Mouse (Mus musculus) B cell, adult 2 months (primary cell): ENCODE measurements around the gene Tgfbr3.

Source experiments
- DNase-seq, 2 experiments: peaks; one replicate each; pipeline ENCODE4 v3.0.0; 2022

The Tgfbr3 gene

DNA sequence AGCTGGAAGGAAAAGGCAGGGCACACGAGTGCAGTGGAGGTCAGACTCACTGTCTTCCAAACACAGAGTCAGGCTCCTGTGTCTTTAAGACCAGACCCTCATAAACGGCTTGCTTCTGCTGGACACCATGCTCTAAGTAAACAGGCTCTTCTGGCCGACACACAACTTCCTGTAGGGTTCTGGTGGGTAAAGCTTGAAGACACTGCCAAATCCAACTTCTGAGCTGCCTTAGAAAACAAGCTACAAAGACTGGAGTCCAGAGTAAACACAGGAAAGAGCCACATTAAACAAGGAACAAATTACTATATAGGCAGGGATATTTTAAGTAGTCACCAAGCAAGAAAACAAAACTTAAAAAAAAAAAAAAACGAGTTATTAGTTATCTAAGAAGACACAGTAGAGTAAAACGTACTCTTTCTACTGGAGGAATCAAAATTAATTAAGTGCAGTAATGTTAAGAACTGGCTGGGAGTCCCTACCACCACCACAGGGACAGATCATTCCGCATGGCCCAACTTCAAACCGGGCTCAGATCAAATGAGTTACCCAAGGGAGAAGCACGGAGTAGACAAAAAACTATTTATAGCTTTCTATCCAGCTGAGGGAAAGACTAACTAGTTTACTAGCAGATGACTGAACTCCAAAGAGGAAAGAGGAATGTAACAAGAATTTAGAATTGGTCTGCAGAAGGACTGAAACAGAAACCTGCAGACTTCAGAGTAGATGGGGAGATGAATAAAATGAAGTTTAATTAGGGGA is 86.4 kb downstream of the Tgfbr3 start:
- DNase-seq = no peak

DNA sequence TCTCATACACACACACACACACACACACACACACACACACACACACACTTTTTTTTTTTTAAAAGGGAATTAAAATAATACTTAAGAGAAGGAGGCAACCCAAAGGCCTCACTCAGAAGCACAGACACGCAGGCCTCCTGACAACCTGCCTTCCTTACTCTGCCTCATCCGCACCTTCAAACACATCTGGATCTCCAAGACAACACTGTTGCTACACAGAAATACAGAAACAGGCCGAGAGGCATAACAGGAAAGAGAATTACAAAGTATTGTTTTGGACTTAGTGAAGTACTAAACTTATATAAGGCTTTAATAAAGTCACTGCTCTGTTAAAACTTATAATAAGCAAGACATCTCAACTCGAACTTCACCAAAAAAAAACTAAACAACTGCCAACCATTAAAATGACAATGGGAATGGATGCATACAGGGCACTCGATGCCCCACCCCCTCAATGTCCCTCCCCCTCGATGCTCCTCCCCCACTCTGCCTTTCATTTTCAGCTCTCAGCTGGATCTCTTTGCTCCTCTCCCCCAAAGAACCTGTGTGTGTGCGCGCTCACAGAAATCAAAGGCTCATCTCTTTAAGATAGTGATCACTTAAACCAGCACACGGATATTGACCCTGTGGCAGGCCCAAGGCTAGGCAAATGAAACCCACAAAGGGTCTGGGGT is 87.8 kb downstream of the Tgfbr3 start:
- no peak for DNase-seq

DNA sequence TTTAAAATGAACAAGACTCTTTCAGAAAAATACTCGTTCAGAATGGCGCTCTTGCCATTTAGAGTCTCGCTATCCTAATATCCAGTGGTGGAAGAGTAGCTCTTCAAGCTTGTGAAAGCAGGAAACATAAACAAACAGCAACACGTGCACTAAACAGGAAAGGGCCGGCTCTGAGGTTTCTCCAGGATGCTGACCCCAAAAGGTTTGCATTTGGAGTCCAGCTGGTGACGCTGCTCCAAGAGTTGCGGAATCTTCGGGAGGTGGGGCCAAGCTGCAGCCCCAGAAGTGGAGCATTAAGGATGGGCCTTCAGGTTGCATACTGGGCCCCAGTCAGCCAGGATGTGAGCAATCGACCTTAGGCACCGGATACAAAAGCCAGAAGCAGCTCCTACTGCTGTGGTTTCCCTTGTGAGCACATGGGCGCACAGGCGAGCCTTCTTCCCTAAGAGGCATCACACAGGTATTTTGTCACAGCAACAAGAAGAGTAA is 88.5 kb downstream of the Tgfbr3 start:
- DNase-seq = no peak

DNA sequence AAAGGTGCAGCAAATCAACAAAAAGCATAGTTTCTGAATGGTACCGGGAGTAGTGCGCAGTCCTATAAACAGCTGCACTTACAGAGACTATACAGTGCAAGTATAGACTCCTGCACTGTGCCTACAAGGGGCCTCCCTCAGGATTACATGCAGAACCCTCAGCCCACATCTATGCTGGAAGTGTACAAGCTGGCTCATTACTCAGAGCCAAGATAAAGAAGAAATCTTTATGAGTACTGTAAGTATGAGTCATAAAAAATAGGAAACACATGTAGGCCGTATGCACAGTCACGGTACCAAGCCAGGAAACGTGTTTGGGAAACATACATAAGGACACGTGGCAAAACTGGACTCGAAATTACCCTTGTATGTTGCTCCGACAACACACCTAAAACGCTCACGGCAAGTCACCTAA is 89.2 kb downstream of the Tgfbr3 start:
- no peak for DNase-seq

DNA sequence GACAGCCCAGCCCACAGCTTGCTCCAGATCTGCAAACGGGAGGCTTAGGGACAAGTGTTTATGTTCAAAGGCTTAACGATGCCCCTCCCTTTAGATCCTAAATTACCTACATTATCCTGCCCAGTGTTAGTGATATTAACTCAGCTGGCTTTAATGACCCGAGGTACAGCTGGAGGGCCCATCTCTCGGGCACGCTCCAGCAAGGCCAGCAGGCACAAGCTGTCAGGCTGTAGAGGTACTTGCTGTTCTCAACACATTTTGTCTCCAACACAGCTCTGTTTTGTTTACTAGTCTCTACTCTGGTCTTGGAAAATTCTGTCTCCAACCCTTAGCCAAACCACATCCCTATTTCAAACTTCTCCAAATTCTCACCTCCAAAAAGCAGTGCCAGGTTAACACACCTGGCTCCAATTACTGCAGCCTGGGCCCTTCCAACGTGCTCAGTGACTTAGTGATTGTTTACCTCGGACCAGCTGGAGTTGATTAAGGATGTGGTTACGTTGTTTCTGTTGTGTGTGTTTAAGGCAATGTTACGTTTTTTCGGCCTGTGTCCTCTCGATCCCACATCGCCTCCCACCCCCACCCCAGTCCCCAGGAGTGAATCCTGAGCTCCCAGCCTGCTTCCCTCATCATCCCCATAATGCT is 93.6 kb downstream of the Tgfbr3 start:
- DNase-seq = no peak

- DNase-seq = no peak
These were observed 96.3 kb downstream of the Tgfbr3 start for GRCm38 (mm10) chr5:107193160-107193559.

DNA sequence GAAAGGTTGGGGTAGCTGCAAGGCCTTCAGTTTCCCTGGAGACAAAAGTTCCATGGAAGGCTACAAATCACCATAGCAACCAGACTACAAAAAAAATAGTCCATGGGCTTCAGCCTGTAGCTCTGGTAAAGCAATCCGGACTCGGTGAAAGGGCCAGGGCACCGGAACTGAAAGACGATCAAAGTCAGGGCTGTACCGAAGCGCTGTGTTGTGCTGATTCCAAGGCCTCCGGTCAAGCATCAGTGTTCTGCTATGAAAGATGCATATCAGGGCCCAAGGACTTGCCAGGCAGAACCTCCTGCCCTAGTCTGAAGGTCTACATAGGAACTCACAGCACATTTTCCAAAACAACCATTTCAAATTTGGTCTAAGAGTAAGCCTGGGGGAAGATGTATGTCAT is 97.1 kb downstream of the Tgfbr3 start:
- DNase-seq = no peak

DNA sequence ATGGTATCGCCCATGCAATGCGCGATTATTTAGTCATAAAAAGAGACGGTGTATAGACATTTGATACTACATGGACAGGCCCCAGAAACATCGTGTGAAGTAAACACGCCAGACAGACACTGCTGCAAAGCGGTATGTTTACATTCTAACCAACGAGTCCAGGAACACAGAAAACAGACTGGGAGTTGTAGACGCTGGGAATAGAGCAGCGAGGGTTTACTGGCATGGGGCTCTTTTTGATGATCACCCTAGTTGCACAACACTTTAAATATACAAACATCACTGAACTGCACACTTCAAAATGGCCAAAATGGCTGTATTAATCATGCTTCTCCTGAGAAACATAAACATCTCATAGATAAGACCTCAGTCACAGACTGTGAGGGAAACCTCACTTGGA is 100.9 kb downstream of the Tgfbr3 start:
- DNase-seq = no peak

DNA sequence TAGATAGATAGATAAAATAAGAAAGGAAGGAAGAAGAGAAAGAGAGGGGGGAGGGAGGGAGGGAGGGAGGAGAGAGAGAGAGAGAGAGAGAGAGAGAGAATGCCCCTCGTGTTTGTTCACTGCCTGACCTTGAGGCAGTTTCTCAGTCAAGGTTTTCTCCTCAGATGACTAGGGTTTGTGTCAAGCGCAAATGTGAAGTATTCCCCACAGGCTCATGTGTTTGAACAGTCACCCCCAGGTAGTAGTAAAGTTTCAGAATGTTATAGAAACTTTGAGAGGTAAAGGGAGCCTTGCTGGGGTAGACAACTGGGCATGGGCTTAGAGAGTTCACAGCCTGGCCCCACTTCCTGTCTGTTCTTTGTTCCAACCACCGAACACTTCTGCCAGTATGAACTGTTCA is 103.2 kb downstream of the Tgfbr3 start:
- no peak for DNase-seq

GRCm38 (mm10) chr5:107184158-107184883 is 105.1 kb downstream of the Tgfbr3 start:
- DNase-seq = no peak

- DNase-seq = no peak
These were observed 105.9 kb downstream of the Tgfbr3 start for GRCm38 (mm10) chr5:107183537-107183936.

GRCm38 (mm10) chr5:107182721-107183120 is 106.7 kb downstream of the Tgfbr3 start:
- no peak for DNase-seq

DNA sequence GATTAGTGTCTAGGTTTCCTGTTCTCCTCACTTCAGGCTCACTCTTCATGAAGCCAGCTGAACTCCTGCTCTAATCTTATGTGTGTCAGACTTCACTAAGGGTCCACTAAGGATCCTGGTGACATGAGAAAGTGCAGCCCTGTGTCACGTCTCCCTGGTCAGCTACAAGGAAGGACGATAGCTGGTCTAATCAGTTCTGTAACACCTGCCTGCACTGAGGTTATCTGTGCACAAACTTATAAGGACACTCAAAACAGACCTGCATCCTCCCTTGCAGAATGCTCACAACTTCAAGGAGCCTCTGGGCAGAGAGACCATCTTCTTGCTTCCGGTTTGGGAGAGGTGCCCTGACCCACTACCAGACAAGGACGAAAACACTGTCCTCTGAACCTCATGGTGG is 107.6 kb downstream of the Tgfbr3 start:
- no peak for DNase-seq

DNA sequence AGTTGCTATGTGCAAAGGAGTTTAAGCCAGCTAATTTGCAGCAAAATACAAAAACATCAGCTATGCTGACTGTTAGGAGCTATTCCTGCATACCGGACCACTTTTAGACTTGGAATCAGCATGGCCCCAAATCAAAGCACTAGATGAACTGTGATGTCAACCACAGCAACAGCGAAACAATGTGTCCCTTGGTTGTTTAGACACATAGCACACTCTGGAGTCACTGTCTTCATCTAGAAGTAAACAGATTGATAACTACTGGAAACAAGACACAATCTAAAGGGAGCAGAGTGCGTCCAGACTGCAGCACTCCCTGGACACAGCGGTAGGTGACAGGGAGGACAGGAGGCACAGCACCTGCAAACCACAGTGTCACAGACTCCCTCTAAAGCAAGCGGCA is 110.2 kb downstream of the Tgfbr3 start:
- no peak for DNase-seq

GRCm38 (mm10) chr5:107177791-107178190 is 111.6 kb downstream of the Tgfbr3 start:
- no peak for DNase-seq

DNA sequence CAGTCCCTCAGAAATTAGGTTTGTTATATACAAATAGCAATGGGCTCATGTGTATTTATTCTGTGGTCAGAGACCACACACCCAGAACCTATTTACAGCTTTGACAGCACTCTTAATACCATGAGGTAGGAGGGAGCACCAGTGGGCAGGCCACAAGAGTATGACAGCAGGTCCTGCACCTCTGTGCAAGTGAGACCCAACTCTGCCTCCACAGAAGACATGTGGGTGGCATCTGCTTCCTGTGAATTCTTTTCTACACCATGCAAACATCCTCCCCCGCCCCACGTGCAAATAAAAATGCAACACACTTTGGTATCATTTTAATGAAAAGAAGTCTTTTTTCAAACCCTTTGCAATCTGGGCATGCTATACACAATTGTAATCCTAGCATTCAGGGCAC is 112.2 kb downstream of the Tgfbr3 start:
- no peak for DNase-seq

DNA sequence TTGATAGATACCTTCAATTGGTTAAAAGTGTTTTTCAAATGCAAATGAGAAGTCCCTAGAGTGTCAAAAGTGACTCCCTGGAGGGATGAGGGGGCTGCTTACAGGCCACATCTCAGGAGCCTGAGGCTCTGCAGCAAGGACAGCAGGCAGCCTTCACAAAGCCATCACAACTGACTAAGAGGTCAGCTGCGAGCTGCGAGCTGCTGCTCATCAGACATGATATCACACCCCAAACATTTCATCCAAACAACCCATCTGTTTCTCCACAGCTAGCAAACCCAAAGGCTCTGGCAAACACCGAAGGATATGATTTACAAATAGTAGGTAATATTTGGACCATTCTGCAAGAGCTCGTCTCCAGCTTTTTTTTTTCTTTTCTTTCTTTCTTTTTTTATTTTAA is 112.6 kb downstream of the Tgfbr3 start:
- no peak for DNase-seq

DNA sequence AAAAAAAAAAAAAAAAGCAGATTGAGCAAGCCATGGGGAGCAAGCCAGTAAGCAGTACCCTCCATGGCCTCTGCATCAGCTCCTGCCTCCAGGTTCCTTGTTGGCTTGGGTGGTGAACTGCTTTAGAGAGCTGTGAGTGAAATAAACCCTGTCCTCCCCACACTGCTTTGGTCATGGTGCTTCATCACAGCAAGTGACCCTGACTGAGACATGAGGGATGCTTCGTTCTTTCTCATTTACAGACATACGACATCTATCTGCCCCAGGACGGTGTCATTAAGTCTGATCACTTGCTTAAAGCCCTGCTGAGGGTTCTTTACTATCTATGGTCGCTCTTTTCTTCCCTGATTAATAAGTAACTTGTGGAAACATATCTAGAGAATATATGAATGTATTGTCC is 113.2 kb downstream of the Tgfbr3 start:
- DNase-seq = no peak

DNA sequence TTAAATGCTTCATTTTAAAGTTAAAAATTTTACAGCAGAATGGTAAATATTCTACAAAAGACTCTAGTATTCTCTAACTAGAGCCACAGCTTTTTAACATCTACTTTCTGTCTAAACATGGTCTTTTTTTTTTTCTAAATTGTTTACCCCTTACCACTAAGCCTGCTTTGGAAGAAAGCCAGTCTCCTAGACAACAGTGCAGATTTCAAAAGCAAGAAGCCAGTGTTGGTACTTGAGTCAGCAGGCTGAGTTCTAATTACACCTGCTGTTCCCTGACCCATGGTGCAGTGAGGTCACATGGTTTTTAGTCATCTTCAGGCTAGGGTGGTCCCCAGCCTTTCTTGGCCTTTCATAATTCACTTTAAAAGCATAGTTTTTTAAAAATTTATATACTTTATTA is 115.2 kb downstream of the Tgfbr3 start:
- no peak for DNase-seq

- DNase-seq = no peak
These were observed 115.9 kb downstream of the Tgfbr3 start for GRCm38 (mm10) chr5:107173483-107173882.

DNA sequence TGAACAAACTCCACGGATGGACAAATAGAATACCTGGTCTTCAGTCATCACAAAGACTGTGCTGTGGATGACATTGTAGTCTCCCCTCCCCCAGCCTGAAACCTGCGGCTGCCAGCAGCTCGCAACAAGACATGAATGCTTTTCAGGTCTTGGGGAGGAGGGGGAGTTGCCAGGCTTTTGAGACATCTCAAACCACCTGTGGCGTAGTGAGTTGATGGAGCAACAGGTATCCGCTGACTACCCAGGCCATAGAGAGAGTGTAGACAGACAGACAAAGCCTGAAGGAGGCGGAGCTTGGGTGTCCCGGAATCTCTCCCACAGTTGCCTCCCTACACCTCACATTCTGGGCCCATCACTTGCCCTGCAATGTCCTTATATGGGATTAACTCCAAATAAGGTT is 117.6 kb downstream of the Tgfbr3 start:
- DNase-seq = no peak

GRCm38 (mm10) chr5:107169796-107170195 is 119.6 kb downstream of the Tgfbr3 start:
- DNase-seq = no peak

GRCm38 (mm10) chr5:107167872-107168300 is 121.5 kb downstream of the Tgfbr3 start:
- no peak for DNase-seq
